Mouse (Mus musculus): ENCODE results near the gene Akt2.

DNA sequence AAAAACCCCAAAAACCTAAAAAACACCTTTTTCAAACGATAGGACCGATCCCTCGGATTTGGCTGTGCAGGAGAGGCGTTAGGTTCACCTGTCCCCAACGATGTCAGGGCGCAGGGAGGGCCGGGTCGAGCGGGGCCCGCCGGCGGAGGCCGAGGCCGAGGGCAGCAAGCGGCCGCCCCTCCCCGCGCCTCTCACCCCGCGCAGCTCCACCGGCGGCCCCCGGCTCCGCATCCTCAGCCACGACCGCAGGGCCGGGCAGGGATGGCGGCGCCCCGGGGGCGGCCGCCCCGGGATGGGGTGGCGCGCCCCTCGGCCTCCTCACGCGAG lies 82.8 kb downstream of the Akt2 start:
- TF ChIP-seq POLR2A (IDR thresholded peaks at IDR 0.05; ENCODE audit: insufficient read depth, low read depth, low read length) (0 out of 2 replicates have a peak, but pooled peaks have one; percentile 78), CTCF (IDR thresholded peaks at IDR 0.05; ENCODE audit: insufficient read depth, low read depth, low read length) (no peak)

All from olfactory bulb, adult 2 months (tissue).